8 mouse cellular contexts compared by ENCODE assay signal in the genomic region with DNA sequence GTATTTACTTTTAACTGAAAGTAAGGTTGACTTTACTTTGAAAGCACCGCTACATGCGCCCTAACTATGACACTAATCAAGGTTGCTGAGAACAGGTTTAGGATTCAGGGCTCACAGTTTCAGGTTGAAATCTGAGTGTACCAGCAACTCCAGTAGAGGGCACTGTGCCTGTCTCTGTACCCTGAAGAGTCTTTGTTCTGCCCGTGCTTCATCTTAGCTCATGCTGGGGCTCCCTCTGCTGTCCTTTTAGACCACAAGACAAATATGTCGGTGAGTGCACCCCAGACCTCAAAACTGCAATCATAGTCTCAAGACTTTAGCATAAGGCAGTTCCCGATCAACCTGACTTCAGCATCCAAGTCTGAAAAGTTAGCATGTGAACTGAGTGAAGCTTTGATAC.
DNase-seq lines count a peak whose midpoint lies in the region; ATAC-seq and TF ChIP-seq lines count a peak whose summit lies in the region.

No protein-coding gene starts in this region.

- no peak overlapping the region for H3K4me3 ChIP-seq in embryonic facial prominence, embryonic 14.5 days (ENCODE audit: low read depth, low read length)
- H3K4me3 ChIP-seq in heart, embryonic 16.5 days (ENCODE audit: low read length): no peak overlapping the region
- no peak overlapping the region for H3K4me3 ChIP-seq in liver, embryonic 11.5 days (ENCODE audit: low read depth, low read length)
- no peak overlapping the region for H3K4me3 ChIP-seq in neural tube, embryonic 12.5 days
- no peak overlapping the region for H3K4me3 ChIP-seq in thymus, adult 2 months (ENCODE audit: control insufficient read depth, insufficient read depth, low read length)

- 20% methylated on average over 5 of the region's 5 CpGs for WGBS in embryonic facial prominence, embryonic 14.5 days
- whole genome bisulfite sequencing in heart, embryonic 16.5 days: 22% methylated on average over 5 of the region's 5 CpGs
- WGBS in liver, embryonic 11.5 days: 30% methylated on average over 5 of the region's 5 CpGs
- 29% methylated on average over 5 of the region's 5 CpGs for WGBS in neural tube, embryonic 12.5 days
- 22% methylated on average over 5 of the region's 5 CpGs for WGBS in thymus, adult 2 months

- no peak for TF ChIP-seq CTCF in thymus, adult 2 months (IDR thresholded peaks at IDR 0.05; ENCODE audit: borderline replicate concordance, control insufficient read depth, extremely low read depth, insufficient read depth, low read length, poor library complexity)

- H3K9ac ChIP-seq in embryonic facial prominence, embryonic 14.5 days (ENCODE audit: low read depth, low read length): no peak overlapping the region
- H3K9ac ChIP-seq in heart, embryonic 16.5 days (ENCODE audit: low read length): no peak overlapping the region
- H3K9ac ChIP-seq in liver, embryonic 11.5 days (ENCODE audit: low read depth, low read length): no peak overlapping the region
- no peak overlapping the region for H3K9ac ChIP-seq in neural tube, embryonic 12.5 days

- H3K36me3 ChIP-seq in embryonic facial prominence, embryonic 14.5 days (ENCODE audit: control insufficient read depth, insufficient read depth, low read length): no peaks in the 10 kb centered on the region
- H3K36me3 ChIP-seq in heart, embryonic 16.5 days (ENCODE audit: control insufficient read depth, insufficient read depth): no peaks in the 10 kb centered on the region
- no peaks in the 10 kb centered on the region for H3K36me3 ChIP-seq in liver, embryonic 11.5 days (ENCODE audit: control insufficient read depth, insufficient read depth, low read length)
- no peaks in the 10 kb centered on the region for H3K36me3 ChIP-seq in neural tube, embryonic 12.5 days
- no peaks in the 10 kb centered on the region for H3K36me3 ChIP-seq in thymus, adult 2 months (ENCODE audit: control insufficient read depth, insufficient read depth, low read length)

- no peak overlapping the region for H3K27ac ChIP-seq in embryonic facial prominence, embryonic 14.5 days (replicated peaks; ENCODE audit: low read depth, low read length)
- H3K27ac ChIP-seq in heart, embryonic 16.5 days (ENCODE audit: low read length): no peak overlapping the region
- H3K27ac ChIP-seq in liver, embryonic 11.5 days (ENCODE audit: low read depth, low read length): no peak overlapping the region
- no peak overlapping the region for H3K27ac ChIP-seq in neural tube, embryonic 12.5 days
- H3K27ac ChIP-seq in thymus, adult 2 months (ENCODE audit: control insufficient read depth, insufficient read depth, low read length): no peak overlapping the region

- H3K9me3 ChIP-seq in embryonic facial prominence, embryonic 14.5 days (ENCODE audit: control insufficient read depth, low read length): no peaks in the 10 kb centered on the region
- H3K9me3 ChIP-seq in heart, embryonic 16.5 days (replicated peaks; ENCODE audit: control insufficient read depth, low read length): no peaks in the 10 kb centered on the region
- H3K9me3 ChIP-seq in liver, embryonic 11.5 days (ENCODE audit: control insufficient read depth, low read length): no peaks in the 10 kb centered on the region
- no peaks in the 10 kb centered on the region for H3K9me3 ChIP-seq in neural tube, embryonic 12.5 days

- no peaks in the 10 kb centered on the region; the same call in 1 of the 2 replicates for H3K27me3 ChIP-seq in embryonic facial prominence, embryonic 14.5 days (replicated peaks; ENCODE audit: control insufficient read depth, insufficient read depth, low read length)
- H3K27me3 ChIP-seq in heart, embryonic 16.5 days (ENCODE audit: control insufficient read depth, insufficient read depth, low read length): no peaks in the 10 kb centered on the region
- H3K27me3 ChIP-seq in liver, embryonic 11.5 days (replicated peaks; ENCODE audit: control insufficient read depth, insufficient read depth, low read length): no peaks in the 10 kb centered on the region
- H3K27me3 ChIP-seq in neural tube, embryonic 12.5 days (replicated peaks): no peaks in the 10 kb centered on the region
- no peaks in the 10 kb centered on the region for H3K27me3 ChIP-seq in thymus, adult 2 months (ENCODE audit: control insufficient read depth, insufficient read depth, low read length)

- peak; percentile 90 for ATAC-seq in embryonic facial prominence, embryonic 14.5 days (ENCODE audit: low read depth)
- peak; percentile 79; the same call in 1 of the 2 replicates for ATAC-seq in heart, embryonic 16.5 days (replicated peaks; ENCODE audit: extremely low read depth, insufficient read depth, low FRiP score)
- ATAC-seq in liver, embryonic 11.5 days (replicated peaks; ENCODE audit: low FRiP score): peak; percentile 49; the same call in 1 of the 2 replicates
- peak; percentile 90 for ATAC-seq in neural tube, embryonic 12.5 days (ENCODE audit: low FRiP score, low read depth)

- no peak overlapping the region for H3K4me2 ChIP-seq in embryonic facial prominence, embryonic 14.5 days (ENCODE audit: low read depth, low read length)
- no peak overlapping the region for H3K4me2 ChIP-seq in heart, embryonic 16.5 days (ENCODE audit: low read depth, low read length)
- H3K4me2 ChIP-seq in liver, embryonic 11.5 days: no peak overlapping the region
- no peak overlapping the region for H3K4me2 ChIP-seq in neural tube, embryonic 12.5 days (replicated peaks)

- no peak for TF ChIP-seq POLR2A in thymus, adult 2 months (IDR thresholded peaks at IDR 0.05; ENCODE audit: control insufficient read depth, extremely low read depth, insufficient read depth, low read length, poor library complexity)

- DNase-seq in CD8-positive naive resting alpha-beta T cell, adult 2 months (ENCODE audit: low read depth in 2 of 2, low spot score in 2 of 2): peak; percentile 29 to 42
- DNase-seq in adrenal gland, postnatal 4 days (ENCODE audit: low spot score in 2 of 2): peak; percentile 16 to 35
- DNase-seq in embryonic facial prominence, embryonic 14.5 days (ENCODE audit: low spot score): peak; percentile 96
- peak; percentile 86 for DNase-seq in kidney, postnatal 14 days
- peak; percentile 36 for DNase-seq in liver, embryonic 11.5 days (ENCODE audit: low spot score)
- peak; percentile 41 for DNase-seq in thymus, adult 2 months

- H3K4me1 ChIP-seq in embryonic facial prominence, embryonic 14.5 days (ENCODE audit: control insufficient read depth, insufficient read depth, low read length): no peaks in the 10 kb centered on the region
- no peaks in the 10 kb centered on the region for H3K4me1 ChIP-seq in heart, embryonic 16.5 days (ENCODE audit: control insufficient read depth, insufficient read depth, low read length)
- H3K4me1 ChIP-seq in liver, embryonic 11.5 days (replicated peaks; ENCODE audit: control insufficient read depth, insufficient read depth, low read length): no peaks in the 10 kb centered on the region
- no peaks in the 10 kb centered on the region for H3K4me1 ChIP-seq in neural tube, embryonic 12.5 days
- no peaks in the 10 kb centered on the region for H3K4me1 ChIP-seq in thymus, adult 2 months (replicated peaks; ENCODE audit: control insufficient read depth, insufficient read depth, low read length)

Comparison
In these comparisons a context has a peak if more than half of its experiments do, and no peak if none do; other contexts are left out.
1. DNase-seq: peak in every context shown above with its lines; median percentile 96 in embryonic facial prominence, embryonic 14.5 days; 86 in kidney, postnatal 14 days; 41 in thymus, adult 2 months; 36 in liver, embryonic 11.5 days; 36 in CD8-positive naive resting alpha-beta T cell, adult 2 months; 26 in adrenal gland, postnatal 4 days.